Mouse (Mus musculus) skeletal muscle tissue, postnatal 0 days (tissue): ENCODE results near the gene Snrnp27. TPM values are rescaled to one million over a fixed set of nuclear protein-coding genes. Genes with fewer than 3 reads are reported as not detected.

Experiments used
- polyA plus RNA-seq: library from polyadenylated mRNA; unstranded; fragments of >200 nt; fragmentation: Nextera tagmentation; extraction: Ambion mirVana; gene quantifications from 2 replicates; pipeline ENCODE4 v1.2.1, GENCODE M21; 2015

Gene Snrnp27
- polyA plus RNA-seq, result 133 and 140 TPM in 2 replicates

GRCm38 (mm10) chr6:86683872-86684654 is at the start of gene Snrnp27:
Snrnp27 (minus strand) TSS chr6:86684522.

DNA sequence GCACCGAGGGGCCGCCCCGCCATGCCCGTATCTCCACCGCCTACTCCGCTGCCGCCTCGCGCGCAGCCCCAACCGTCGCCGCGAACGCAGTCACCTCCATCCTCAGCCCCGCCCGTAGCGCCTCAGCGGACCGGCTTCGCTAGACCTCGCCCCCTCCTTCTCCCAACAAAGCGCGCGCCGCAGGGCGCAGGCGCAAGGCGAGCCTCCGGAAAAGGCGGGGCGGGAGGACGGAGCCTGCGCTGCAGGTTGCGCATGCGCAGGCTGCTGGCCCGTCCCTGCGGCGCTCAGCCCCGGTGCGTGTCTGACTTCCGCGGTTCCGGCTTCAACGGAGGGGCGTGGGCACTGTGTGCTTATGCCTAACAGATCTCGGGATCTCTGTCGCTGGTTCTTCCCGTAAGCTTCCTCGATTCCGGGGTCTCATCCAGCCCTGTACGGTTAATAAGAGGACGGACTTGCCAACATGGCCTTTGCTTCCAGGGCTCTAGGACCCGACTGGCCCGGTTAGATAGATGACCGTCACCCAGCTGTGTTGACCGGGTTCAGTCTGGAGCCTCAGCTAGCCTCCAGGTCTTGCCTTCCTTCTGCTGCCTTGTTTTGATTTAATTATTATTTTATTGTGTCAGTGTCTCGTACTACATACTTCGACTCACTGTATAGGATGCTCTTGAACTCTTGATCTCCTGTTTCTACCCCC is 49.0 kb upstream of the Snrnp27 start, which contains the start of gene Gmcl1:
Gene Gmcl1, minus strand, starts transcription at position 201 of the 694 bp plus-strand sequence.

GRCm38 (mm10) chr6:86668580-86669239 is 15.6 kb downstream of the Snrnp27 start, which contains the start of gene Mxd1:
Mxd1 (minus strand) TSS chr6:86669161.

GRCm38 (mm10) chr6:86627946-86628345 is 56.4 kb downstream of the Snrnp27 start, which contains the start of gene Asprv1:
Asprv1 (plus strand) TSS chr6:86628164.

Other genes starting within 250 kb of the Snrnp27 start
- gene C87436, start 246.1 kb downstream of the Snrnp27 start, polyA plus RNA-seq, result 12.4 and 13.8 TPM in 2 replicates
- gene Pcbp1, start 158.2 kb downstream of the Snrnp27 start, polyA plus RNA-seq, result 313 and 350 TPM in 2 replicates
- 0.45 and 66.0 TPM in 2 replicates for gene Asprv1, start 56.4 kb downstream of the Snrnp27 start, polyA plus RNA-seq
- 3.4 and 4.3 TPM in 2 replicates for gene Mxd1, start 15.4 kb downstream of the Snrnp27 start, polyA plus RNA-seq
- gene Gmcl1, start 48.9 kb upstream of the Snrnp27 start, polyA plus RNA-seq, result 5.8 and 9.0 TPM in 2 replicates
- gene Anxa4, start 109.1 kb upstream of the Snrnp27 start, polyA plus RNA-seq, result 36.0 and 41.0 TPM in 2 replicates
- gene Aak1, start 165.0 kb upstream of the Snrnp27 start, polyA plus RNA-seq, result 6.4 and 8.7 TPM in 2 replicates